Mouse (Mus musculus) adrenal gland, postnatal 4 days (tissue): ENCODE data around the gene Fads2. TPM values are rescaled to one million over a fixed set of nuclear protein-coding genes. Genes with fewer than 3 reads are reported as not detected.
"Not testable (repeated sequence)": the region's sequence is repeated elsewhere in the genome, so short reads cannot be mapped to it uniquely, and the experiment has no call there.

Experiments
- DNase-seq, 2 experiments: peaks; one replicate each; pipeline ENCODE4 v3.0.0; 2021 to 2022; ENCODE audit warnings: low spot score in 2 of 2, mixed read lengths in 2 of 2
- long read RNA-seq, 2 experiments: library from polyadenylated mRNA; stranded (forward); transcript quantifications; one replicate each; pipeline ENCODE4 v2.0.0; 2021
- total RNA-seq, 2 experiments: library from RNA; stranded (reverse); gene quantifications; 2 replicates each; pipeline ENCODE4 v1.2.3; 2021

Fads2 gene
- total RNA-seq, result 100 to 1,000 TPM; 385 to 397 TPM
- long read RNA-seq, experiment 1, transcript Fads2-201 (12 exons, 3,150 nt), result major isoform, 432 of 568 reads
- long read RNA-seq, experiment 1, partial matches to known transcripts, result 116 of 568 reads
- long read RNA-seq, experiment 1, other reads (novel, unspliced or antisense), result 20 of 568 reads
- long read RNA-seq, experiment 2, transcript Fads2-201 (12 exons, 3,150 nt), result major isoform, 485 of 659 reads
- long read RNA-seq, experiment 2, partial matches to known transcripts, result 41 of 659 reads
- long read RNA-seq, experiment 2, other reads (novel, unspliced or antisense), result 132 of 659 reads

- DNase-seq, result peak; percentile 81 to 91
These were observed at the start of gene Fads2 for GRCm38 (mm10) chr19:10101341-10102053. Gene Fads2, minus strand, starts transcription at chr19:10101746.

GRCm38 (mm10) chr19:10149189-10149588 is 47.6 kb upstream of the Fads2 start:
- no peak for DNase-seq

- DNase-seq, result no peak
These were observed 47.0 kb upstream of the Fads2 start for GRCm38 (mm10) chr19:10148555-10148954.

GRCm38 (mm10) chr19:10144464-10144863 is 42.9 kb upstream of the Fads2 start:
- DNase-seq, result no peak

GRCm38 (mm10) chr19:10143667-10144066 is 42.1 kb upstream of the Fads2 start:
- DNase-seq, result no peak

GRCm38 (mm10) chr19:10139736-10140135 is 38.2 kb upstream of the Fads2 start:
- no peak for DNase-seq

GRCm38 (mm10) chr19:10137423-10137822 is 35.9 kb upstream of the Fads2 start:
- no peak for DNase-seq

- no peak for DNase-seq
These were observed 33.1 kb upstream of the Fads2 start for GRCm38 (mm10) chr19:10134692-10135091.

GRCm38 (mm10) chr19:10129547-10129946 is 28.0 kb upstream of the Fads2 start:
- not testable (repeated sequence) for DNase-seq

GRCm38 (mm10) chr19:10126479-10127250 is 25.1 kb upstream of the Fads2 start:
- DNase-seq, result no peak

- no peak for DNase-seq
These were observed 22.5 kb upstream of the Fads2 start for GRCm38 (mm10) chr19:10123892-10124634.

GRCm38 (mm10) chr19:10122021-10122631 is 20.6 kb upstream of the Fads2 start:
- DNase-seq, result peak in 1 of 2 experiments; percentile 31

GRCm38 (mm10) chr19:10116641-10117040 is 15.1 kb upstream of the Fads2 start:
- DNase-seq, result no peak

GRCm38 (mm10) chr19:10115373-10116158 is 14.0 kb upstream of the Fads2 start:
- DNase-seq, result no peak

- DNase-seq, result no peak
These were observed 11.4 kb upstream of the Fads2 start for GRCm38 (mm10) chr19:10112956-10113355.

- DNase-seq, result no peak
These were observed 7.1 kb upstream of the Fads2 start for GRCm38 (mm10) chr19:10108666-10109065.

GRCm38 (mm10) chr19:10108129-10108528 is 6.6 kb upstream of the Fads2 start:
- DNase-seq, result no peak

- no peak for DNase-seq
These were observed 5.6 kb upstream of the Fads2 start for GRCm38 (mm10) chr19:10107051-10107611.

GRCm38 (mm10) chr19:10106634-10107033 is 5.1 kb upstream of the Fads2 start:
- DNase-seq, result no peak
